ENCODE assay signal across 11 mouse cellular contexts in the genomic region with DNA sequence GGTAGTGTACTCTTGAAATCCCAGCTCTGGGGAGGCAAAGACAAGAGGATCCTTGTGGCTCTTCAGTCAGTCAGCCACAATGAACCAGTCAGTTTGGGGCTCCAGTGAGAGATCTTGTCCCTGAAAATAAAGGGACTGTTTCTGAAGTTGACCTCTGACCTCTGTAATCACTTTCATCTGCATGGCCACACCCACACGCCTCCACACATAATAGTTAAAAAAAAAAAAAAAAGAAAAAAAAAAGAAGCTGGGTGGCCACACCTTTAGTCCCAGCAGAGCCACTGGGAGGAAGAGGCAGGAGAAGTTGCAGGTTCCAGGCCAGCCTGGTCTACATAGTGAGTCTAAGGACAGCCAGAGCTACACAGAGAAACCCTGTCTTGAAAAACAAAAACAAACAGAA.
DNase-seq lines count a peak whose midpoint lies in the region; ATAC-seq and TF ChIP-seq lines count a peak whose summit lies in the region.
"Had no signal": no experiment of that assay in that cellular context is flagged by ENCODE, and none has a peak within 500 bp of the region (broad histone marks: within the 10 kb centered on the region; RNA-seq: fewer than 3 reads in every experiment).

No protein-coding gene starts in this region.

- no peaks in the 10 kb centered on the region for H3K9me3 ChIP-seq in CH12.LX (replicated peaks; ENCODE audit: low read length)
- H3K9me3 ChIP-seq in limb, embryonic 15.5 days, result no peaks in the 10 kb centered on the region
- H3K9me3 ChIP-seq: liver, embryonic 15.5 days had no signal

- peak overlapping the region; percentile 90 for H3K27ac ChIP-seq in layer of hippocampus, adult 2 months
- no peak overlapping the region for H3K27ac ChIP-seq in CH12.LX (ENCODE audit: insufficient read depth, low read depth)
- H3K27ac ChIP-seq in cortical plate, adult 2 months (ENCODE audit: insufficient read depth, low read length), result peak overlapping the region; percentile 17; the same call in 1 of the 2 replicates
- peak overlapping the region; percentile 81; the same call in 1 of the 2 replicates for H3K27ac ChIP-seq in limb, embryonic 15.5 days

- ATAC-seq in limb, embryonic 15.5 days (ENCODE audit: insufficient number of reproducible peaks, low FRiP score, low TSS enrichment, low read depth), result no peak

- H3K4me2 ChIP-seq in CH12.LX (ENCODE audit: insufficient read depth, low read depth, poor library complexity, severe bottlenecking), result no peak overlapping the region
- H3K4me2 ChIP-seq in limb, embryonic 15.5 days, result no peak overlapping the region
- H3K4me2 ChIP-seq: liver, embryonic 15.5 days had no signal

- dilution Hi-C loops in CH12.LX (cut with MboI; ENCODE audit: extremely low pct_ligation_motif_present, extremely low pct_unique_long_range_greater_than_20kb, low sequenced_read_pairs), result no loop called here

- no peak for TF ChIP-seq RAD21 in CH12.LX (IDR thresholded peaks at IDR 0.05; ENCODE audit: low read depth, low read length)

- no peak overlapping the region for H3K4me3 ChIP-seq in layer of hippocampus, adult 2 months
- no peak overlapping the region for H3K4me3 ChIP-seq in CH12.LX (replicated peaks in 1 of 3; ENCODE audit: low read depth in 2 of 3, low read length in 2 of 3, poor library complexity in 1 of 3)
- no peak overlapping the region for H3K4me3 ChIP-seq in cortical plate, adult 2 months (ENCODE audit: insufficient read depth, low read length)
- H3K4me3 ChIP-seq in limb, embryonic 15.5 days, result no peak overlapping the region
- H3K4me3 ChIP-seq: liver, embryonic 15.5 days had no signal

- no peak for DNase-seq in layer of hippocampus, adult 2 months (ENCODE audit: low spot score in 2 of 2)
- DNase-seq in layer of hippocampus, adult 8-10 months (ENCODE audit: low spot score in 2 of 2), result no peak
- no peak for DNase-seq in CH12.LX (ENCODE audit: extremely low read depth)
- no peak for DNase-seq in adrenal gland, postnatal 25 days
- DNase-seq in left cerebral cortex, adult 9 months (ENCODE audit: low spot score in 2 of 2), result no peak
- DNase-seq in heart, postnatal 14 days, result no peak
- DNase-seq: cerebellum, adult 11-12 months; kidney, adult 2 months had no signal

- no peaks in the 10 kb centered on the region for H3K27me3 ChIP-seq in CH12.LX (replicated peaks)
- H3K27me3 ChIP-seq in limb, embryonic 15.5 days, result no peaks in the 10 kb centered on the region
- H3K27me3 ChIP-seq: liver, embryonic 15.5 days had no signal

- H3K79me2 ChIP-seq in CH12.LX (replicated peaks; ENCODE audit: control insufficient read depth, extremely low read depth, insufficient read depth, poor library complexity, severe bottlenecking), result no peaks in the 10 kb centered on the region

- TF ChIP-seq CTCF in layer of hippocampus, adult 2 months (conservative IDR thresholded peaks at IDR 0.05), result no peak
- no peak for TF ChIP-seq CTCF in CH12.LX (conservative IDR thresholded peaks at IDR 0.05 in 1 of 2, IDR thresholded peaks at IDR 0.05 in 1 of 2; ENCODE audit: low read depth in 2 of 2, low read length in 2 of 2)
- TF ChIP-seq CTCF in cortical plate, adult 2 months (IDR thresholded peaks at IDR 0.05; ENCODE audit: extremely low read depth, insufficient read depth, low read length), result no peak

- in situ Hi-C loops in CH12.LX (cut with MboI; ENCODE audit: low pct_ligation_motif_present, low pct_unique_long_range_greater_than_20kb, low sequenced_read_pairs), result no loop called here

- TF ChIP-seq EP300 in CH12.LX (IDR thresholded peaks at IDR 0.05; ENCODE audit: low read length), result no peak

- H3K4me1 ChIP-seq in CH12.LX (ENCODE audit: control insufficient read depth in 1 of 2, insufficient read depth in 2 of 2), result peaks cover 10 to 42% of the 10 kb centered on the region in 2 experiments
- peaks cover 2% of the 10 kb centered on the region; the same call in 1 of the 2 replicates for H3K4me1 ChIP-seq in cortical plate, adult 2 months (ENCODE audit: control insufficient read depth, insufficient read depth, low read length)
- peaks cover 32% of the 10 kb centered on the region for H3K4me1 ChIP-seq in limb, embryonic 15.5 days

- 44% methylated on average over 1 of the region's 1 CpGs for WGBS in limb, embryonic 15.5 days

- H3K36me3 ChIP-seq in CH12.LX (replicated peaks in 1 of 2; ENCODE audit: control insufficient read depth in 1 of 2, insufficient read depth in 1 of 2, low read length in 1 of 2), result no peaks in the 10 kb centered on the region
- H3K36me3 ChIP-seq in limb, embryonic 15.5 days, result no peaks in the 10 kb centered on the region
- H3K36me3 ChIP-seq: liver, embryonic 15.5 days had no signal

- TF ChIP-seq POLR2A in CH12.LX (IDR thresholded peaks at IDR 0.05; ENCODE audit: low read depth, low read length), result no peak
- no peak for TF ChIP-seq POLR2A in cortical plate, adult 2 months (IDR thresholded peaks at IDR 0.05; ENCODE audit: extremely low read depth, insufficient read depth, low read length)

- intact Hi-C loops in heart, postnatal 14 days (cut with DNase I), result no loop called here

- no peak overlapping the region for H3K9ac ChIP-seq in CH12.LX (ENCODE audit: insufficient read depth, low read depth)
- H3K9ac ChIP-seq in limb, embryonic 15.5 days, result no peak overlapping the region
- H3K9ac ChIP-seq: liver, embryonic 15.5 days had no signal

TF ChIP-seq in CH12.LX, 34 proteins besides CTCF, POLR2A, EP300 and RAD21:
- TF ChIP-seq MYC (IDR thresholded peaks at IDR 0.05; ENCODE audit: low read depth, low read length) (no peak), ZNF384 (IDR thresholded peaks at IDR 0.05; ENCODE audit: low read depth, low read length) (peak; percentile 43; the same call in 1 of the 2 replicates), ZMIZ1 (IDR thresholded peaks at IDR 0.05; ENCODE audit: low read depth, low read length) (no peak), ZKSCAN1 (IDR thresholded peaks at IDR 0.05; ENCODE audit: borderline replicate concordance, low read depth, low read length) (no peak), NRF1 (IDR thresholded peaks at IDR 0.05; ENCODE audit: low read depth, low read length) (no peak)
